Mouse (Mus musculus) hindlimb bud, embryonic 11.5 days (tissue): ENCODE results near the gene Fbn1.

Source experiments
- DNase-seq: peaks from one replicate; pipeline ENCODE4 v3.0.0-alpha.2; 2012; ENCODE audit warnings: low read depth, low spot score; ENCODE audit errors: extremely low spot score

Fbn1 gene

GRCm38 (mm10) chr2:125342181-125342950 is 165.4 kb downstream of the Fbn1 start:
- DNase-seq = no peak

DNA sequence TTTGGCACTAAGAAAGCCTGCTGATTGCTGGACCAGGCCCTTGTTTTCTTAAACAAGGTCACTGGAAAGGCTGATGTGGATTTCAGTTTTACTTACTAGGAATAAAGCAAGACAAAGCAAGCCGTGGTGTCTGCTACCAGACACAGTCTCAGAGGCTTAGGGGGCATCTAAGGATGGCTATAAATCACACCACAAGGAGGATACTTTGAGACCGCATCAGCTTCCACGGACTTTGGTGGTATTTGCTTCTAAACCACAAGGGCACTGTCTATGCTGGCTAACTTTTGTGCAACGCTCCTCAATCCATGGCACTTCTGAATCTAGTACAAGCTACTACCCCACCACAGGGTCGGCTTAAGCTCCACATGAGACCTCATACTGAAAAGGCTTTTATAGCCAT is 167.4 kb downstream of the Fbn1 start:
- DNase-seq = no peak

DNA sequence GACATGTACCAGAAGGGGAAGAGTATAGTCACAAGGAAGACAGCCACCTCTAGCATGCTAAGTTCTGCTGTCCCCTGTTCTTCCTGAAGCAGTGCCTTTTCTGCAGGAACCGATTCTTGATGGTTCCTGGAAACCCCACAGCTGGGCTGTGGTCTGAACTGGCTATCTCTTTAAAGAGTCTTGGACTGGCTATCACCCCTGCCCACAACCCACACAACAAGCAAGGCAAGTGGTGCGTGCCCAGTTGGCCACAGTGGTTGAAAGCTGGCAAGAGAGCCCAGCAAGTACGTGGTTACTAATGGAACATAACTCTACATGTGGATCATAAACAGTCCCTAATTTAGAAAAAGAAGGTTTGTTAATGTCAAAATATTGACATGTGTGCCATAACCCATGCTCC is 170.6 kb downstream of the Fbn1 start:
- no peak for DNase-seq

GRCm38 (mm10) chr2:125335206-125335605 is 172.6 kb downstream of the Fbn1 start:
- DNase-seq = no peak

DNA sequence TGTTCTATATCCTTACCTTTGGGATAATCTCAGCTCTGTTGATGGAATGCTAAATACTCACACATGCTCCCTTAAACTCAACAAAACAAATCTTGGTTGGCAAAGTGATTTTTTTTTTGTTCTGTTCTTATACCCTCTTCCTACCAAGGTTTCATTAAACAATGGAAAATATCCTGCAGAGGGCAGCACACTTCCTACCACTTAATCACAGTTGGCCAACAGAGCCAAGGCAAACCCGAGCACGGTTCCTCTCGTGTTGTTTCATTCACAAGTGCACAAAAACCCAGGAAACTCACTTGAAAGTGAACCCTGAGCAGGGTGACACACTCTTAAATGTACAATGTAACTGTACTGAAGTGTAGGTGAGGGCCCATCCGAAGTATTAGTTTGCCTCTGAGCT is 173.6 kb downstream of the Fbn1 start:
- DNase-seq = no peak

GRCm38 (mm10) chr2:125331581-125331980 is 176.2 kb downstream of the Fbn1 start:
- DNase-seq = no peak

- DNase-seq = no peak
These were observed 177.3 kb downstream of the Fbn1 start for GRCm38 (mm10) chr2:125330506-125330905.

DNA sequence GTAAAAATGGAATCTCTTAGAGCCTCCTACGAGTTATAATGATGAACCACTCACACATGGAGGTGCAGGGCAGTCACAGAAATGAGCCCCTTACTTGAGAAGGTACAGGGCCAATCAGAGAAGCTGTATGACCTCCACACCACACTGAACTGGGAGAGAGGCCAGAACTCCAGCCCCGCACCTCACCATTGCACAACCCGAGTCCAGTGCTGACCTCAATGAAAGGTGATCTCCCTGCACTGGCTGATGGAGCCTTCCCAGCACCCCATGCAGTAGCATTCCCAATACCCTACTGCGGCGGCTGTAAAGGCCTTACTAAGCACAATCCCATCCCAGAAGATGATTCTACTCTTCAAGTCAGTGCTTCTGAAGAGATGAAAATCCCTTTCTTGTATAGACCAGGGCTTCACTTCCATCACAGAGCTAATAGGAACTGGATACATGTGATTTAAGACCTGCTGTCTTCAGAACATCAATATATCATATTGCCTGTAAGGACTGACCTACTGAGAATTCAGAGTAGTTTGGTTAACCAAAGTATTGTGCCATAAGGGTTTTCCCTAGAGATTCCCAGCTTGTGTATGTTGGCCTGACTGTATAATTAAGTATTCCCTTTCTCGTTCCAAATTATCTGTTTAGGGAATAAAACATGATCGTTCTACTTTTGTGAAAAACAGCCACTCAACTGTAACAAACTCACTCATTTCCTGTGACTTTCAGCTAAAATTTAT is 182.5 kb downstream of the Fbn1 start:
- no peak for DNase-seq

GRCm38 (mm10) chr2:125324455-125324854 is 183.3 kb downstream of the Fbn1 start:
- no peak for DNase-seq

DNA sequence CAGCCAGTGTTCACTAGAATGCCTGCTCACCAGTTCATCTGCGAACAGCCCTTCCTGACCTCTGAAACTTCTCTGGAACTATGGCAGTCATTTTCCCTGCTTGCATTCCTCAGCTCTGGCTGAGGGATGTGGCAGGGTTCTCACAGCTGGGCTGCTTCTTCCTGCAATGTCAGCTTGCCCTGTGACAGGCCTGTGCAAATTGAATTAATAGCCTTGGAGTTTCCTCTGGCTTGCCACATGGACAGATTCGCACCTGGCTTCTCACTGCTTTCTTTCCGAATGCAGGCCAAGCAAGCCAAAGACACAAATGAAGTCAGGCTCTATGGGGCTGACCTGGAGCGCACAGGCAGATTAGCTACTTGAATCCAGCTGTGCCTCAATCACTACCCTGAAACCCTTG is 184.4 kb downstream of the Fbn1 start:
- no peak for DNase-seq

DNA sequence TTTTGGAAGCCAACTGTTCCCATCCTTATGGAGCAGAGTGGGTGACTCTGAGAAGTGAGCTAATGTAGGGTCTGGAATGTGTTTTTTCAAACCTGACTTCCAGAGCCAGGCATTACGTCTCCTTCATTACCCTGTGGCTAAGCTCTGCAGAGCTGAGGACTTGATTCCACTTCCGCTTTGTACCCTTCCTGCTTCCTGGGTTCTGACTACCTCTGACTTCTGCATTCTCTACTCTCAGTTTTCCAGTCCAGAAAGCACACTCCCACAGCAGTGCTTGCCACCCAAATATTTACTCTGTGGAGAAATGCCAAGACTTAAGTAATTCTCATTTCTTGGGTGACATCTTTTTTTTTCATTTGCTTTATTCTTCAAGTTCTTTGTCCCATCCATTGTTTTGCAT is 185.2 kb downstream of the Fbn1 start:
- DNase-seq = no peak

- DNase-seq = no peak
These were observed 186.7 kb downstream of the Fbn1 start for GRCm38 (mm10) chr2:125321071-125321470.

- no peak for DNase-seq
These were observed 188.1 kb downstream of the Fbn1 start for GRCm38 (mm10) chr2:125319651-125320050.

DNA sequence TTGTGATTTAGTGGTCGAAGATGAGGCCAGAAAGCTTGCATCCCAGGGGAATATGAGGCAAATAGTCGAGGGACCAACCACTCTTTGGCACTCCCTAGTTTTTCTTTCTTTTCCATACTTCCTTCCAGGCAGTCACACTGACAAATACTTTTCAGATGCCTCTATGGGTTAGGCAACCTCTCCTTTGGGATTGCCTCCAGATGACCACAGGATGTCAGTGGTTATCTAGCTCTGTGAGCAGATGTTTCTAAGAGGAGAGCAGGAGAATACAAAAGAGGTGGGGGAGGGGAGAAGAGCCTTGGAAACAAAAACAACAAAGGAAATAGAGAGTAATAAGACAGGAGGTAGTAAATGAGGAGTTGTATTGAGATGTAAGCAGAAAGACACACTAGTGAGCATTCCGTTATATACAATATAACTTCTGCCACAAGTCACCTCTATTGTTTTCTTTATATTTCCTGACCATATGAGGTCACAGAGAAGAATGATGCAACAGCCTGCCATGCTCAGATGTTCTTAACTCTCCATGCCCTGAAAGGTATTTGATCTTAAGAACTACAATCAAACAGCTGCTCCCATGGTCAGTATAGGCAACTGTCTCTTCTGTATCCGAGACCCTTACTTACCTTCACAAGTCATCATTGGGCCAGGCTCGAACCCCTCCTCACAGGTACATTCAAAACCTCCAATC is 189.3 kb downstream of the Fbn1 start:
- no peak for DNase-seq

DNA sequence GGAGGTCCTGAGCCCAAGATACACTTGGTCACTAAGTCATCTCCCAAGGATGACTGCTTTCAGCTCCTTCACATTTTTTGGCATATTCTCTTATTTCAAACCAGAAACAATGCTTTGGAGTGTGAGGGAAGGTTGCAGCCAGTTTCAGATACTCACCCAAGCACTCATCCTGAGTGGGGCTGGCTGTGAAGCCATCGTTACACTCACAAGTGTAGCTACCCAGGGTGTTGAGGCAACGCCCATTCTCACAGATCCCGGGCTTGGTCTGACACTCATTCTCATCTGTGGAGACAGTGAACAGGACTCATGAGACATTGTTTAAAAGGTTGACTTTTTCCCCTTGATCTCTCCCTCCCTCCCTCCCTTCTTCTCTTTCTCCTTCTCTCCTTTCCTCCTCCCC is 192.6 kb downstream of the Fbn1 start:
- DNase-seq = no peak

DNA sequence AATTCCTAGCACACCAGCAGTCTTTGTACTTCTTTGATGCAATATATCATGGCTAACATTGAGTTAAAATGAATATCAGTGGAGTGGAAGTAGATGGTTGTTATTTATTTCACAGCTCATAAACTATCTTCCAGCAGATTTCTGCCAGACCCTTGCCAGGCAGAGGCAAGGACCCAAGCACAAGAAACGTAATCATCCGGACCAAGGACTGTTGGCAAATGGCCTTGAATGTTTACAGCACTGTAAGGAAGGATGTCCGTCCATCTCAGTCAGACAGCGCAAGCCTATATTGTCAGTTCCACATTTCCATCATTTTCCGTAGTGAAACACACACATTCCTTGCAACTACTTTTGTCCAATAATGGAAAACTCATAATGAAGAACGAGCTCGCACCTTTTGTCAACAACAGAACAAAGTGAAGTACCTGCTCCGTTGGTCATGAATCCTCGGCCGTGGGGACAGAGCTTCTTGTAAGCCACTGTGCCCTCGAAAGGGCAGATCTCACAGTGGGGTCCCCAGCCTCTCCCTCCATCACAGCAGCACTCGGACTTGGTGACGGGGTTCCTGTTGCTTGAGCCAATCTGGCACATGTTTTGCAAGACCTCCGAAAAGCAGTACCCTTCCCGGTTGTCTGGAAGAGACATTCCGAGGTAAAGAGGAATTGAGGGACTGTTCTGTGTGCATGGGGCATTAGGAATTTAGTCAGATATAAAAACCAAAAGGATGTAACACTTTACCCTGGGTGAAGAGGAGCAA is 193.4 kb downstream of the Fbn1 start:
- DNase-seq = no peak

GRCm38 (mm10) chr2:125309710-125310109 is 198.1 kb downstream of the Fbn1 start:
- no peak for DNase-seq

- no peak for DNase-seq
These were observed 202.1 kb downstream of the Fbn1 start for GRCm38 (mm10) chr2:125305671-125306070.

GRCm38 (mm10) chr2:125304746-125305145 is 203.0 kb downstream of the Fbn1 start:
- no peak for DNase-seq

DNA sequence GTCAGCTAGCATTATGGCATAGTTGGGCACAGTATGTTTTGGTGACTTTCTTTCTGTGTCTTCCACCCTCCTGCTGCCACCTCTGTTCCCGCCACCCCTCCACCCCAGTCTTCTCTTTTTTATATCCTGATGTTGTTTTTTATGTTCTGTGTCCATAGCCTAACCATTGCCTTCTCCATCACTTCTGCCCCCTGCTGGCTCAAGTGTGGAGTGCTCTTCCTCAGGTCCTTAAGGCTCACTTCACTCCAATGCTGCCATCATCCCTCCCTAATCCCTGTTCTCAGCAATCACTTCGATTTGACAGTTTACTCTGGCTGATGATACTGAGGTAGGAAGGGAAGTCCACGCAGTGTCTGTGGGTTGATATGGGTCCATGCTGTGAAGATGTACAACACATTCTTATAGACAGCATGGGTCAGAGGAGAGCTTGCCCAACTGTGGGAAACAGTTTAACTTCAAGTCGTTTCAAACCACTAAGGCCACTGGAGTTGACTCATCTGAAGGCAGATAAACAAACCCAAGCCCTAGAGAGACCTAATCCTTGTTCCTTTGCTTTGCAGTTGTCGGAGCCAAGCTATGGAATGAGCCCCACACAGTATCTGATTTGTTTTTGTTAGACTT is 203.9 kb downstream of the Fbn1 start:
- no peak for DNase-seq

- no peak for DNase-seq
These were observed 205.2 kb downstream of the Fbn1 start for GRCm38 (mm10) chr2:125302625-125302924.
